Mouse (Mus musculus) mouse trophoblast stem cell (cell line): Measurements from ENCODE around the gene Nanos1.

Source experiments
- in situ Hi-C, 2 experiments: fragments of 300-500 bp; cut with MseI, MboI; formaldehyde crosslinking; loops; 2 replicates in 1 of 2; 3 replicates in 1 of 2; pipeline ENCODE4 v1.15.1; 2025

Gene Nanos1

GRCm38 (mm10) chr19:60788214-60788960 lies 32.6 kb downstream of the Nanos1 start:
- in situ Hi-C loops = no loop called here

DNA sequence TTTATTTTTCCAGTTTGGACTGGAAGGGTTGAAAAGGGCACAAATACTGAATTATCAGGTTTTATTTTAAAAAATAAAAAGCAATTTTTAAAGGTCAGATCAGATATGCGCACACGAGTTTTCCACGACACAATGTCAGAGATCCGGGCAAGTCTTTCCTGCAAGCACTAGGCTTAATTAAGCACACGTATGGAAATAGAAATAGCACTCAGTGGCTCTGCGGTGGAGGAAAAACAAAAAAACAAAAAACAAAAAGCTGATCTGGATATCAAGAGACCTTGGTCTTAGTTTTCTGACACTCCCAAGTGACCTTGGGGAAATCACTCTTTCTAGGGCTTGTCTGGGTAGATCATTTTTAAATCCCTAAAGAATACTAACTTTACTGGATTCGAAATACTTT lies 33.7 kb downstream of the Nanos1 start:
- in situ Hi-C loops = no loop called here

DNA sequence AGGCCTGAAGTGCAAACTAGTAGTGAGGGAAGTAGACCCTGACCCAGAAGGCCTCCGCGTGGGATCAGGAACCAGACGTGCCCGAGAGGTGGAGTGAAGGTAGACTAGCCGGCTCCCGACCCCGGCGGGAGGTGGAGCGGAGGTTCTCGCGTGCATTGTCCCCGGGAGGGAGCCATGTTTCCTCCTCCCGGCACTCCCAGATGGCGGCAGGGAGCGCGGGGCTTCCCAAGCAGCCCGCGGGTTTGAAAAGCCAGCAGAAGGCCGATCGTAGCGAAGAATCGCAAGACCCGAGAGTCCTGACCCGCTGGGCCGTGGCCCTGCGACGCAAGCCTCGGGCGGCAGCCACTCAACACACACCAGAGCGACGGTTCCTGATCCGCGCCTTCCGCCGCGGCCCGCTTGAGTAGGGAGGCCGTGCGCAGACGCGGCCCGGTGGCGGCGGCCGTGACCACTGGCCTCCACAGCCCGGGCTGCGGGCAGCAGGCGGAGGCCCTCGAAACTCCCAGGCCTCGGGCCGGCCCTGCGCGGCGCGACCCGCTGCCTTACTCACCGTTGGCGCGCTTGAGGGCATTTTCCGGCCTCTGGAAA lies 34.2 kb downstream of the Nanos1 start:
- in situ Hi-C loops = no loop called here

DNA sequence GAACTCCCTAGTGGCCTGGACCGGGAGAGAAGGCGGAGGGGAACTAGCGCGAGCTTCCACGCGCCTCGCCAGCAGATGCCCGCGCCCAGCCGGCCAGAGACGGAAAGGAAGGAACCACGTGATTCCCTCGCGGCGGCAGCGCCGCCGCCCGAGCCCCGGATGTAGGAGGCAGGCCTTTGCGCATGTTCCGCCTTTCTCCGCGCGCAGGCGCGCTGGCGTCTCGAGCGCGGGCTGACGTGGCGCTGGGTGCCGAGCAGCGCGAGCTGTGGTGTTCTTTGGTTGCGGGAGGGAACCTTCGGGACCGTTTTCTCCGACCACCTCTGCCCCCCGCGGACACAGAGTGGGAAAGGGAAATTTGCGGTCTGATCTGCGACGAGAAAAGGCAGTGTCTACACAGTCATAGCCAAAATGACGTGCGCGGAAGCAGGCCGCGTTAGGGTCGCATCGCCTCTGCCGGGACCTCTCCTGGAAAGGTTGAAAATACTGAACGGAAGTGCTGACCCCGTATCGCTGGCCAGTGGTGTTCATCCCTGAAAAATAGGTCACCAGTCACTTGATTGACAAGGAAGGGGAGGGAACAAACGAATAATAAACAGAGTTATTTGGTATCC lies 34.9 kb downstream of the Nanos1 start, which contains the start of gene Eif3a:
Gene Eif3a, minus strand, starts transcription at position 108 of the 611 bp plus-strand sequence.
- in situ Hi-C loops = no loop called here

DNA sequence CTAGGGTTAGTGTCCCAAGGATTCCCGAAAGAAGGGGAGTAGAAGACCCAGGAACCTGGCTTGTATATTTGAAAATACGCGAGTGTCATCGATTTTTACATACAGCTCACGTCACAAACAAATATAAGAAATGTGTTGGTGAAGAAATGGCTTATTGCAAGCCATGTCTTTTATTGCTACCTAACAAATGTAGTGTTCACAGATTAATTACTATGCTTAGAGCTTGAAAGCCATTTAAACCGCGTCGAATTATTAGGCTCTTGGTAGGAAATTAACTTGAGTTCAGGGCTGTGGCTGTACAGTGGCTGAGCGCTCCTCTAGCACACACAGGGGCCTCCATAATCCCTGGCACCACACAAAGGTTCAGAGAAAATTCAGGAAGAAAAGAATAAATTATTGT lies 35.4 kb downstream of the Nanos1 start:
- in situ Hi-C loops = no loop called here

DNA sequence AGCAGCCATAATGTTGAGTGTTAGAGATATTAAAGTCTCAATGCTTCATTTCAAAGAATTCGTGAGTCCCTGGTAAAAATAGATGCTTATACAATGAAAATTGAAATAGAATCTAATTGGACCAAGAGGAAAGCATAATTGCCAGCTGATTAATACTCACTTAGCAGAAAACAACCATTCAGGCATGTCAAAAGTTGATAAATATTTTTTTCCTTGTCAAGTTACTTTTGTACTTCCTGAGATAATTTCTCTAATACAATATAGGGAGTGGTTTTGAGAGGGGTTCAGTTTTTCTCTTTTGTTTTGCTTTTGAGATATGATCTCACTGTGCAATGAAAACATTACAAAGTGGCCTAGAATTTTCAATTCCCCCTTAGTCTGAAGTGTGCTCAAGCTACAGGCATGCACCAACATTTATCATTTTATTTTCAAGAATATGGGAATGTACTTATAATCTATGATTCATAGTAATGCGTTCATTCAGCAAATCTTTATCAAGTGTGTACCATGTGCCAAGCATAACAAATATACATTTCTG lies 37.5 kb downstream of the Nanos1 start:
- in situ Hi-C loops = no loop called here

DNA sequence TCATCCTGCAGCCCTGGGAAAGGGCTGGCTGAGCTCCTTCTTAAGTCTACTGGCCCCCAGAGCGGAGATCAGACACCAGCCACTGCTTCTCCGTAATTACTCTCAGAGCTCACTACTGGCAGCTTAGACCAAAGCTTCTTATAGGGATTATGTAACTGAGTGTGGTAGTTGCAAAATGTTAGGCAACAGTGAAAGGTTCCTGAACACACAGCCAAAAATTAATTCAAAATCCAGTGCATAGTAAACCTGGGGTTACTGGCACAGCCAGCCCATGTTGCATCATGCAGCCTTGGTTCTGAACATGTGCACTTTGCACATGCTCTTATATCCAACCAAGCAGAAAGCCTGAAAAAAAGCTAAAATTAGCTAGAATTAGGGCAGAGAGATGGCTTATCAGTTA lies 39.5 kb downstream of the Nanos1 start:
- in situ Hi-C loops = no loop called here

- in situ Hi-C loops = no loop called here
Observed at GRCm38 (mm10) chr19:60797415-60797814, 41.6 kb downstream of the Nanos1 start.

DNA sequence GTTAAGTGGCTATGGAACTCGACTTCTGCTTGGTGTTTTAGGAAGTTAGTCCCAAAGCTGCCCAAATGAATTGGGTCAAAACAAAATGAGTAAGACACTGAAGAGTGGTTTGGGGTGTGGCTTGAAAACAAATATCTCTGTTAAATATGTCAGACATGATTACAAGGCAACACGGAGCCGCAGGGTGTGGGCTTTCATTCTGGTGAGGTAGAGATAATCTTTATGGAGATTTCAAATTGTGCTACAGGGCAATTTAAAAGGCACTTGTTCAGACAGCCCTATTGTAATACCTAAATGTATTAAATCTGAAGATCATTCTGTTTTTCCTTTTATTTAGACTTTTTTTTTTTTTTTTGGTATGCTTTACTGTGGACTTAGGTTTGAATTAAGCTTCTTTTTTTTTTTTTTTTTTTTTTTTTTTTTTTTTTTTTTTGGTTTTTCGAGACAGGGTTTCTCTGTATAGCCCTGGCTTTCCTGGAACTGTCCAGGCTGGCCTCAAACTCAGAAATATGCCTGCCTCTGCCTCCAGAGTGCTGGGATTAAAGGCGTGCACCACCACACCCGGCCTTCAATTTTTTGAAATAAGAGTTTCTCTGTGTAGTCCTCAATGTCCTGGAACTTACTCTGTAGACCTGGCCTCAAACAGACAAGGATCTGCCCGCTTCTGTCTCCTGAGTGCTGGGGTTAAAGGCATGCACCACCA lies 44.2 kb downstream of the Nanos1 start:
- in situ Hi-C loops = no loop called here

DNA sequence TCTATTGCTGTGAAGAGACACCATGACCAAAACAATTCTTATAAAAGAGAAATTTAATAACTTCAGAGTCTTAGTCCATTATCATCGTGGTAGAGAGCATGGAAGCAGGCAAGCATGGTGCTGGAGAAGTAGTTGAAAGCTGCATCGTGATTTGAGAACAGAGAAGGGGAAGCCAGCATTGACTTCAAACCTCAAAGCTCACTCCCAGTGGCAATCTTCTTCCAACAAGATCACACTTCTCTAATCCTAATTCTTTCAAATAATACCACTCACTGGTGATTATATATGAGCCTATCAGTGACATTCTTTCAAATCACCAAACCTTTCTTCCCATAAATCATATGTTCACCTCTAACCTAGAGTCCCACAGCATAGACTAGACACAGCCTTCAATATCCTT lies 49.1 kb downstream of the Nanos1 start:
- in situ Hi-C loops = no loop called here
